Mouse (Mus musculus) cerebellum, adult 9-10 months (tissue): ENCODE results near the gene Araf.

Experiments
- DNase-seq: peaks from one replicate; pipeline ENCODE4 v3.0.0; 2022

Araf gene

GRCm38 (mm10) chrX:20853794-20854193 lies 56.2 kb downstream of the Araf start:
- DNase-seq: no peak

DNA sequence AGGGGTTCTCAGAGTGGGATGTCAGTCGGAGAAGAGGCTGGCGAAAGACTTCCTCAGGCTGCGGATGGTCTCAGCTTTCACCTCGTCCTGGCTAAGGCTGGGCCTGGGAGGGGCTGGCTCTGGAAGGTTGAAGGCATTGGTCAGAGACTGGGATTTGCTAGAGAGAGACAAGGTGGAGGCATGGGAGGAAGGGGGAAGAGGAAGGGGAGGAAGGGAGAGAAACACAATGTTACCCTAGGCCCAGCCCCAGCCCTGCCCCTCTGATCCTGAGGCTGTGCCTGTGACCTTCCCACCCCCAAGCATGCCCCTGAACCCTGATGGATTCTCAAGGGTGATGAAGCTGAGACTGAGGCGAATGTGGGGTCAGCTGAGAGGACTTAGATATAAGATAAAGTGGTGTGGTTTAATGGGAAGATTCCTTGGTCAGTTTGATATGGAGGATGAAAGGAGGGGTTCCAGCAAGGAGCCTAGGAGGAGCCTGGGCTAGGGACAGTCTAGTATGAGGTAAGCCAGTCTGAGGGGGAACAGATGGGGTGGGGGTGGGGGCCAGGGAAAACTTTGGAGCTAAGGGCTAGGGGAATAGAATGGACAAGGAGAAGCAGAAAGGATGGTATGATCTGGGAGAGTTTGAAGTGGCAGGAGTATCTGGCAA lies 64.0 kb downstream of the Araf start:
- no peak for DNase-seq

GRCm38 (mm10) chrX:20862105-20863065 lies 64.8 kb downstream of the Araf start:
- DNase-seq: no peak

DNA sequence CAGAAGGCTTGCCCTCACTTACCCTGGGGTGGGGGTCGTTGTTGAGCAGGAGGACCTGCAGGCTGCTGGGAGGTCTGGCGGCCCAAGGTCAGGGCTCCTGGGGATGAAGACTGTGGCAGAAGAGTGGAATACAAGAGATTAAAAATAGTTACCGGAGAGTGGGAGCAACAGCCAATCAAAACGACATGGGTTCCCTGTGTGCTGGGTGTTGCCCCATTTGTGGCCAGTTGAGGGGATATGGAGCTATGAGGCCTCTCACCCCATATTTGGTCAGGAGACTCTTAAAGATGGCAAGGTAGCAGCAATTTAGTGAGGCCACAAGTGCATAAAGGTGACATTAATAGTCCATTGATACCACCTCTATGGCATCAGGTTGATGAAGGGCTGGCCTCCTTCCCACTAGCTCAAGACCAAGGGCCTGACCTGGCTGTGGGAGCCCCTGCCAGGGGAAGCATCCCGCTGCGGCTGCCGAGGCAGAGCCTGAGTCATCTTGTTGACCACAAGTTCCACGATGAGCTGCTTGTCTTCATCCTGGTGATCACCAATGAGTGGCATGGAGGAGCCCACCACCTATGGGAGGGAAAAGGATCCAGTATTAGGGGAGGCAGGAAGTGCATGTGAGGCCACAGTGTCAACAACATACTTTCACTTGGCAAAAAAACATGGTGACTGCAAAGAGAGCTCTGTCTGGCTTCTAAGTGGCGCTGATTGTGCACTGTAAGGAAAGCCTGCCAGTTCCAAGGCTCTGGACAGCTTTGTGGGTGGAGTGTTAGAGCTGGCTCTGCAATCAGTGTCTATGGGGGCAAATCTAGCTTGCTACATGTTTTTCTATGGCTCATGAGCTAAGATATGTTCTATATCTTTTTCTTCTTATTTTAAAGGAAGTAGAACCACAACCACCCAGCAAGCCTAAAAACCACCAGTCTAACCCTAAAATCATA lies 65.8 kb downstream of the Araf start:
- no peak for DNase-seq

- no peak for DNase-seq
These were observed 70.5 kb downstream of the Araf start for GRCm38 (mm10) chrX:20868091-20868490.

DNA sequence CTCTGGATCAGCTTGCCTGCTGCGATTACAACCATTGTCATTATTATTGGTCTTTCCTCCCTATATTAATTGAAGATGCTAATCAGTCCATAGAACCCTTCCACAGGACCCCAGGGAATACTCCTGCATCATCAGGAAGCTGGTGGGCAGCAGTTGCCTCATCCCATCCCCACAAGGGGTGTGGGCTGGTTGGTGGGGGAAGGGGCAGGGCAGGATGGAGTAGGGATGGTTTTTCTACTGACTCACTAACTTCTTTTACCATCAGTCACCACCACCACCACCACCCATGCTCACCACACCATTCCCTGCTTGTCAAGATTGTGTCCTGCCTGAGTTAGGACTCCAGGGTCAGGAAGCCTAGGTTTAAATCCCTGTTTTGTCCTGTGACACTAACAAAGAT lies 71.6 kb downstream of the Araf start:
- DNase-seq: no peak

- no peak for DNase-seq
These were observed 72.4 kb downstream of the Araf start, which contains the start of gene Timp1 for GRCm38 (mm10) chrX:20869962-20870513. TSS of gene Timp1 (plus strand) at chrX:20870166.

DNA sequence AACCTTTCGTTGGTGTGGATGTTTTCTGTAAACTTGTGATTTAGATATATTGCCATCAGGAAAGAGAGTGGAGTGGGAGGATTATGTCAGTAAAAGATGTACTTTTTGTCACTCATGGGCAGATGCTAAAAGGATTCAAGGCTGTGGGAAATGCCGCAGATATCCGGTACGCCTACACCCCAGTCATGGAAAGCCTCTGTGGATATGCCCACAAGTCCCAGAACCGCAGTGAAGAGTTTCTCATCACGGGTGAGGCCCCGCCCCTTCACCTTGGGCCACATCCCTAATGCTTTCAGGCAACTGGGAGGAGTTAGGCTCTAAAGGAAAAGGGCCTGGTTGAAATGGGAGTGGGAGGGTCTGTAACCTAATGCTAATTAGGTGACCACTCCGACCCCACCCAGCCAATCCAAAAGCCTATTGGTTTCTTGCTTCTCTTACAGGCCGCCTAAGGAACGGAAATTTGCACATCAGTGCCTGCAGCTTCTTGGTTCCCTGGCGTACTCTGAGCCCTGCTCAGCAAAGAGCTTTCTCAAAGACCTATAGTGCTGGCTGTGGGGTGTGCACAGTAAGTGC lies 75.4 kb downstream of the Araf start:
- no peak for DNase-seq

DNA sequence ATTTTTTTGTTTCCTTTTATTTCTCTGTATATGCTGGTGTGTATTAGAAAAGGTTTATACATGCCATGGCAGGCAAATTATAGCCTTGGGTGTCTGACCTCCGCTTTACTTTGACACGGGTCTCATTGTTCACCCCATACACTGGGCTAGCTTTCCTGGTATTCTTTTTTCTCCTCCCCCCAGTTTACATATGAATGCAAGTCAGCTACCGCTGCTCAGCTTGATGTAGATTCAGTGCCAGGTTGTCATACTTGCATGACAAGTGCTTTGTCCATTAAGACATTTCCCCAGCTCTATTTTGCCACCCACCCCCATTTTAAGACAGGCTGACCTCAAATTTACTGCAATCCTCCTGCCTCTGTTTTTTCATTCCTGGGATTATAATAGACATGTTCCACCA lies 77.6 kb downstream of the Araf start:
- no peak for DNase-seq

DNA sequence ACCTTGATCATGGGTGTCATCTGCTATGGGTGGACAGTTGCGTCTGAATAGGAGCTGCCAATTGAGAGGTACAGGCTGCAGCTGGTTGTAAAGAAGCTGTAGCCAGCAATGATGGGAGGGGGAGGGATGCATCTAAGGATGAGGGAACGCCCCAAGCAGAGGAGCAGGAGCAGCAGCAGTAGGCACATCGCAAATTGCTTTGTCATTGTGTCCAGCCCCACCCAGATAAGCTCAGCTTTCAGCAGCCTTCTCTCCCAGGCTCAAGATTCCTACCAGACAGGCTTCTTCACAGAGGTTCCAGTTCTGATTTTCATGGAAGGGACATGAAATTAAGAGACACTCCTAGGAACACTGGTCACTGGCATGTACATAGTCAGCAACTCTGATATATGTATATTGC lies 112.5 kb downstream of the Araf start:
- no peak for DNase-seq
